Mouse (Mus musculus) embryonic fibroblast, embryonic 13.5 days (primary cell): ENCODE measurements around the gene Slc30a2. TPM values are rescaled to one million over a fixed set of nuclear protein-coding genes. Genes with fewer than 3 reads are reported as not detected.
"Not testable (repeated sequence)": the region's sequence is repeated elsewhere in the genome, so short reads cannot be mapped to it uniquely, and the experiment has no call there.

ENCODE experiments used
- H3K27ac ChIP-seq: 2 replicates; pipeline ENCODE4 v1.5.1; 2012; ENCODE audit warnings: low read length, control low read depth, inconsistent platforms; ENCODE audit not compliant: insufficient read depth
- H3K4me1 ChIP-seq: 2 replicates; pipeline ENCODE4 v1.6.1; 2011; ENCODE audit warnings: low read length; ENCODE audit not compliant: control insufficient read depth, insufficient read depth
- H3K4me3 ChIP-seq: 2 replicates; pipeline ENCODE4 v1.5.1; 2011; ENCODE audit warnings: mild to moderate bottlenecking, control low read depth, low read length; ENCODE audit not compliant: insufficient read depth
- CTCF ChIP-seq: IDR thresholded peaks from 2 replicates; pipeline ENCODE4 v1.5.1; 2011; ENCODE audit warnings: mild to moderate bottlenecking, control low read depth, low read length, moderate library complexity, borderline replicate concordance; ENCODE audit not compliant: insufficient read depth
- POLR2A ChIP-seq: IDR thresholded peaks from 2 replicates; pipeline ENCODE4 v1.6.1; 2011; ENCODE audit warnings: low read depth, mild to moderate bottlenecking, control low read depth, low read length, moderate library complexity
- polyA plus RNA-seq: library from polyadenylated mRNA; stranded (reverse); fragments of >200 nt; gene quantifications from 2 replicates; pipeline ENCODE4 v1.2.4, GENCODE M21; 2011; ENCODE audit warnings: low read depth; ENCODE audit not compliant: missing spikeins, insufficient read length

Gene Slc30a2
- polyA plus RNA-seq, 1 experiment: not detected

DNA sequence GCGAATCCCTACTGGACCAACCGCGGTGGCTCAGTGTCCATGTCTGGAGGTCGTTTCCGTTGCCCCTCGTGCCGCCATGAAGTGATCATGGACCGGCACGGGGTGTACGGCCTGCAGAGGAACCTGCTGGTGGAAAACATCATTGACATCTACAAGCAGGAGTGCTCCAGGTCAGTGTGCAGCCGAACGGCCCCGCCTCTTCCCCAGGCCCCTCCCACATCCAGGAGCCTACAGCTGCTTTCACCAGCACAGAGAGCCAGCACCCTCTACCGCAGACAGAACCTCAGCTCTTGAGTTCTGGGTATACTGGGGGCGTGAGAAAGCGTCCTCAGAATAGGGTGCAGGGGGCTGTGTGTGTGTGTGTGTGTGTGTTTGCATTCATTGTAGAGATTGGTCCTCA is 26.6 kb upstream of the Slc30a2 start:
- TF ChIP-seq POLR2A (no peak), CTCF (no peak)
- Histone ChIP-seq H3K4me1 (no peaks in the 10 kb centered on the region), H3K27ac (no peak overlapping the region), H3K4me3 (no peak overlapping the region)

DNA sequence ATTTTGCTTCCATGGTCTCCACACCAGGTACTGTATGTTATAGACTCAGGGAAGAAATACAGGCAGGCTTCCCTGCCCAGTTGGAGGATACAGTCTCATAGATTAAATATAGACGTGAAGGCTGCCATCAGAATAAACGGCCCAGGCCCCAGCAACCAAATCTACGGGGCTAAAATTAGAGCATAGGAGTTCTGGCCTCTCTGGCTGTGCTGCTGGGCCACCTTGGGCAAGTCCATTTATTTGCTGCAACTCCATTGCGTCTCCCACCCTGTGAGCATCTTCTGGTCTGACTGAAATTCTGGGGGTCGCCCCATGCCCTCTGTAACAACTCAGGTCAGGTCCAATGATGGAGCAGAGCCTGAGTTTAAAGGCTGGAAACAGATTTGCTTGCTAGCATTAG is 23.9 kb upstream of the Slc30a2 start:
- Histone ChIP-seq H3K4me3 (no peak overlapping the region), H3K4me1 (no peaks in the 10 kb centered on the region), H3K27ac (no peak overlapping the region)
- TF ChIP-seq CTCF (no peak), POLR2A (no peak)

DNA sequence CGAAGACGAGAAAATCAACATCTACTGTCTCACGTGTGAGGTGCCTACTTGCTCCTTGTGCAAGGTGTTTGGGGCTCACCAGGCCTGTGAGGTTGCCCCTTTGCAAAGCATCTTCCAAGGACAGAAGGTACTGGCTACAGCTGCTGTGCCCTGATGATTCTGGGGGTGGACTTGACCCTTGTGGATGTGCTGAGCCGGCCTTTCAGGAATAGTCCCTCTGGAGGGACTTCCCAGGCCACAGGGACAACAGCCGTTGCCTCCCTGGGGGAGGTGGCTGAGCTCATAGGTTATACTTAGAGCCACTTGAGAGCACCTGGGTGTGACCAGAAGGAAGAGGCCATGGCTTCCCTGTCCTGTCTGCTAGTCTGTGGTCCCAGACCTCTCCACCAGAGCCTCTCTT is 23.3 kb upstream of the Slc30a2 start:
- H3K4me1 ChIP-seq: no peaks in the 10 kb centered on the region

DNA sequence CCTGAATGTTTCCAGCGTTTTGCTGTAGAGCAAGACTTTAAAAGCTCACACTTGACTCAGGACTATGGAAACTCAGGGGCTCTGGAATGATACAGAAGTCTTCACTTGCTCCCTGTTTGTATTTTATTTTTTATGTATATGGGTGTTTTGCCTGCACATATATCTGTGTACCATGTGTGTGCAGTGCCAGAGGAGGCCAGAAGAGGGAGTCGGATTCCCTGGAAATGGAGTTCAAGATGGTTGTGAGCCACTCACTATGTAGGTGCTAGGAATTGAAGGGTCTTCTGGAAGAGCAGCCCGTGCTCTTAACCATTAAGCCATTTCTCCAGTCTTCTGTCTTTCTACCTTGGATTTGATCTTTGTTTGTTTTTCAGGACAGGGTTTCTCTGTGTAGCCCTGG is 21.5 kb upstream of the Slc30a2 start:
- H3K27ac ChIP-seq: no peak overlapping the region
- no peak overlapping the region for H3K4me3 ChIP-seq
- H3K4me1 ChIP-seq: no peaks in the 10 kb centered on the region
- TF ChIP-seq CTCF (no peak), POLR2A (no peak)

More for the DNA sequence above, 23.3 kb upstream of the Slc30a2 start:
- TF ChIP-seq POLR2A (no peak), CTCF (no peak)
- no peak overlapping the region for H3K4me3 ChIP-seq
- no peak overlapping the region for H3K27ac ChIP-seq

DNA sequence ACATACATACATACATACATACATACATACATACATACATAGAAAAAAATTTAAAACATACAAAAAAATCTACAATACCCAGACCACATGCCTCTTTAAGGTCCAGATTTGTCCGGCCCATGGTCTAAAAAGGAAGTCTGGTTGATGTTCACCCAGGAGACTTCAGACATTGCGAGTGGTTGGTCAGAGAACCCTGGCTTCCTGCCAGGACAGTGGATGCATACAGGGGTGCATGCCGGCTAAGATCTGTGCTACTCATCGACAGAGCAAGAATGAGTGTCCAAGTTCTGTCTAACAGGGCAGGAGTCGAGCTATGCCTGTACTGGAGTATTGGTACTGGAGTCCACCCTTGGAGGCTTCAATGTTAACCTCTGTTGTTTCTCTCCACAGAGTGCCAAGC is 18.3 kb upstream of the Slc30a2 start:
- TF ChIP-seq POLR2A (no peak), CTCF (no peak)
- Histone ChIP-seq H3K4me1 (no peaks in the 10 kb centered on the region), H3K27ac (no peak overlapping the region), H3K4me3 (no peak overlapping the region)

DNA sequence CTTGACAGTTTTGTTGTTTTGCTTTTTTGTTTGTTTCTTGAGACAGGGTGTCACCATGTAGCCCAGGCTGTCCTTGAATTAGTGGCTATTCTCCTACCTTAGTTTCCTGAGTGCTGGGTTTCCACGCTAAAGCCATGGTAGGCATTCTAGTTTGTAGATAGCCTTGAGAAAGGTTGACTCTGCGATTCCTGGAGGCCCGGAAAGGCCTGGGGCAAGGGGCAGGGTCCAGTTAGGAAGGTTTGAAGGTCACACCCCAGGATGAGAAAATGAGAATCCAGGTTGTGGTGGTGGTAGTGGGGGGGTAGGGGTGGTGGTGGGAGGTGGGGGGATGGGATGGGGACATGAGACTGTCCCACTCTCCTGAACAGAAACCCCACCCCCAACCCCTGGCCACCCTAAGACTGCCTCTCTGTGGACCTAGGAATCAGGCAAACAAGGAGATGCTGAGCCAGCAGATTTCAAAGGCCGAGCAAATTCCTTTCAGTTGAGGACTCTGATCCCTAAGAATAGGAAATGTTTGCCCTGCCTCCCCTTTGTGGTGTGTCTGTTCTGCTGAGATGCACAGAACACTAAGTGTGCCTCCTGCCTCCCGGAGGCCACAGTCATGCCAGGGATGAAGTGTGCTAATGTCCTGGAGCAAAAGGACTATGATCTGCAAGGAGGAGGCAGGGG is 16.0 kb upstream of the Slc30a2 start:
- Histone ChIP-seq H3K4me1 (no peaks in the 10 kb centered on the region), H3K27ac (no peak overlapping the region), H3K4me3 (no peak overlapping the region)
- TF ChIP-seq POLR2A (no peak), CTCF (no peak)

DNA sequence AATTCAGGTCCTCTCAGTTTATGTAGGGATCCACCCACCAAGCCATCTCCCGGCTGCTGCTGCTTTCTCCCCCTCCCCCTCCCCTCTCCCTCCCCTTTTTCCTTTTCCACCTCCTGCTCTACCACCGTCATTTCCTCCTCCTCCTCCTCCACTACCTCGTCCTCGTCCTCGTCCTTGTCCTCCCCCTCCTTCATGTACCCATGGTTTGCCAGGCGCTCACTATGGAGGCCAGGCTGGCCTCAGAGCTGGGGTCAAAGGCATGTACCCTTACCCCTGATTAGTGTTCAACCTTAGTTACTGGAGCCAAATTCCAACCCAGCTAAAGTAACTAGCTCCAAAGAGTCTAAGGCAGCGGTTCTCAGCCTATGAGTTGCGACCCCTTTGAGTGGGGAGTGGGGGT is 14.8 kb upstream of the Slc30a2 start:
- no peak overlapping the region for H3K4me3 ChIP-seq
- H3K27ac ChIP-seq: no peak overlapping the region
- TF ChIP-seq POLR2A (no peak), CTCF (no peak)
- H3K4me1 ChIP-seq: no peaks in the 10 kb centered on the region

DNA sequence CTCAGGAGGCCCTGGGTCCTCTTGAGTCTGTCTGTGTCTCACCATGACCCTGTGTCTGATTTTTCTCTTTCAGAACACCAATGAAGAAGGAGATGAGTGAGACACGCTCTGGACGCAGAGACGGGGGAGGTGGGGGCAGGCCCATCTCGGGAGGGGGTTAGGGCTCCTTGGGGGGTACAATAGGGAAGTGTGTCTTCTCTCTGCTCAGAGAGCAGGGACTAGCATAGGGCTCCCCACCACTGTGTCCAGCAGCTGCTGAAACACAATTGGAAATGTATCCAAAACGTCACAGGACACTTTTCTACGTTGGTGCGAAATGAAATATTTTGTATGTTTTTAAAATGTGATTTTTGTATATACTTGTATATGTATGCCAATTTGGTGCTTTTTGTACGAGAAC is 14.1 kb upstream of the Slc30a2 start:
- no peaks in the 10 kb centered on the region for H3K4me1 ChIP-seq
- H3K27ac ChIP-seq: no peak overlapping the region
- no peak overlapping the region for H3K4me3 ChIP-seq
- no peak for TF ChIP-seq CTCF
- no peak for TF ChIP-seq POLR2A

DNA sequence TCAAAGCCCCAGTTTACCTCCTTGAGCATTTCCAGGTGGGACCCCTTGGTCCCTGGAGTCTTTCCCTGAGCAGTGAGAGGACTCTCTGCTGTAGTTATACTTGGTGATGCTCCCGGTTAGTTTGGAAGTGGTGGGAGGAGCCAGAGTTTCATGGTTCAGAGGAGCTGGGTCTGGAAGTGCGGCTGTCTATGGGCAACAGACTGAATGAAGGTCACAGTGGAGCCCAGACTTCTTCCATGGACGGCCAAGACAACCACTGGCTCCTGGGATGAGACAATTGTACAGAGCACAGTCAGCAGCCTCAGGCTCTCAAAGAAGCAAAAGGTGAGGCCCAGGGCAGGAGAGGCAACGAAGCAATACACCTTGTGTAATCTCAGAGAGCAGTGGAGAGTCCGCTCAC is 12.7 kb upstream of the Slc30a2 start:
- TF ChIP-seq POLR2A: no peak
- no peak for TF ChIP-seq CTCF
- no peak overlapping the region for H3K27ac ChIP-seq
- H3K4me1 ChIP-seq: no peaks in the 10 kb centered on the region
- H3K4me3 ChIP-seq: no peak overlapping the region

DNA sequence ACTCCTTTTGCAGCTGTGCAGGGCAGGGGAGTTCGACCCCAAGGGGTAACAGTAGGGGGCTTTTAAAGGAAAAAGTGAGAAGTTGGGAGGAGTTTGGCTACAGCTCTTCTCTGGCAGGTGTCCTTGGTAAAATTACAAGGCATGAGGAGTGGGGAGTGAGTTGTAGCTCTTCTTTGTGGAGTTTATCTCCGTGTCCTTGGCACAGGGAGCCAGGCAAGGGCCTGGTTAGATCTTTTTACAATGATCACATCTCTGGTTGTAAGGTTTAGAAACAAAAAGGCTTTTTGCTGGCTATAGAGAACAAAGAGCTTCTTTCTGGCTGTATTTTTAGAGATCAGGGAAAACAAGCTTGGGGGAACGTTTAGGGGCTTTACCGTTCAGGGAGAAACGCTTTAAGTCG is 1.8 kb upstream of the Slc30a2 start:
- H3K4me3 ChIP-seq, H3K27ac ChIP-seq, H3K4me1 ChIP-seq: not testable (repeated sequence)

DNA sequence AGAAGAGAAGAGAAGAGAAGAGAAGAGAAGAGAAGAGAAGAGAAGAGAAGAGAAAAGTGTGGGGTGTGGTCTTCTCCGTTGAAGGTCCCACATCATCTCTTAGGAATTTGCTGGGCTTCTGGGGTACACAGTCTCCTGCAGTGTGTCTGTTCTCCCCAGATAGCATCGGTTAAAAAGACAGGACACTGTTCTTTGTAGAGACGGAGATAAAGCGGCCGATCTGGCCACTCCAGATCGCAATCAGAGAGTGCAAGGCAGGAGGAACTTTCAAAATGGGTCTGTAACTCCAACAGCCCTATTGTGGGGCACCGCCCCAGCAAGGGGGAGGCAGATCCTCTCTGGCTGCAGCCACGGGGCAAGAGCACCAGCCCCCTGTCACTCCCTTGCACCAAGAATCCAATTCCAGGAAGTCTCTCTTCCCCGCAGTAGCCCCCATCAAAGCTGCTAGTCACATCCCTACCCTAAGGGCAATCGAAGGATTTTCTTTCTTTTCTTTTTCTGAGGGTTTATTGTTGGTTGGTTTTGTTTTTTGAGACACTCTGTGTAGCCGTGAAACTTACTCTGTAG is 685 bp upstream of the Slc30a2 start:
- no peak for TF ChIP-seq CTCF
- TF ChIP-seq POLR2A: no peak
- Histone ChIP-seq H3K4me1 (no peaks in the 10 kb centered on the region), H3K27ac (no peak overlapping the region), H3K4me3 (no peak overlapping the region)
